Mouse (Mus musculus) CH12.LX (cell line): ENCODE data around the gene Ccna2.

Source experiments
- CHD1 ChIP-seq: IDR thresholded peaks from 2 replicates; pipeline ENCODE4 v1.6.1; 2012; ENCODE audit warnings: low read depth, low read length, improper control_type of control experiment, inconsistent platforms
- CTCF ChIP-seq, 2 experiments: IDR thresholded peaks in 1 of 2; conservative IDR thresholded peaks in 1 of 2; 2 replicates each; pipeline ENCODE4 v1.5.1; 2011 to 2012; ENCODE audit warnings: low read depth in 2 of 2, low read length in 2 of 2, improper control_type of control experiment in 1 of 2, inconsistent platforms in 1 of 2, mild to moderate bottlenecking in 1 of 2, moderate library complexity in 1 of 2
- ELF1 ChIP-seq: IDR thresholded peaks from 2 replicates; pipeline ENCODE4 v1.6.1; 2014; ENCODE audit warnings: low read depth, mild to moderate bottlenecking, inconsistent platforms, low read length, improper control_type of control experiment
- EP300 ChIP-seq: IDR thresholded peaks from 2 replicates; pipeline ENCODE4 v1.6.1; 2011; ENCODE audit warnings: low read length, improper control_type of control experiment
- ETS1 ChIP-seq: conservative IDR thresholded peaks from 2 replicates; pipeline ENCODE4 v1.6.1; 2012; ENCODE audit warnings: low read depth, mild to moderate bottlenecking, inconsistent platforms, low read length, improper control_type of control experiment, moderate library complexity
- MYC ChIP-seq: IDR thresholded peaks from 2 replicates; pipeline ENCODE4 v1.6.1; 2011; ENCODE audit warnings: low read depth, mild to moderate bottlenecking, improper control_type of control experiment, low read length
- NELFE ChIP-seq: IDR thresholded peaks from 2 replicates; pipeline ENCODE4 v1.6.1; 2011; ENCODE audit warnings: low read depth, low read length, improper control_type of control experiment
- POLR2A ChIP-seq: IDR thresholded peaks from 2 replicates; pipeline ENCODE4 v1.6.1; 2011; ENCODE audit warnings: low read depth, mild to moderate bottlenecking, improper control_type of control experiment, low read length
- RCOR1 ChIP-seq: conservative IDR thresholded peaks from 2 replicates; pipeline ENCODE4 v1.6.1; 2012; ENCODE audit warnings: low read depth, mild to moderate bottlenecking, inconsistent platforms, low read length, improper control_type of control experiment
- TBP ChIP-seq: conservative IDR thresholded peaks from 2 replicates; pipeline ENCODE4 v1.6.1; 2011; ENCODE audit warnings: low read depth, low read length, improper control_type of control experiment
- USF1 ChIP-seq: IDR thresholded peaks from 2 replicates; pipeline ENCODE4 v1.6.1; 2014; ENCODE audit warnings: low read depth, mild to moderate bottlenecking, inconsistent platforms, low read length, improper control_type of control experiment
- ZC3H11A ChIP-seq: IDR thresholded peaks from 2 replicates; pipeline ENCODE4 v1.6.1; 2012; ENCODE audit warnings: low read depth, mild to moderate bottlenecking, inconsistent platforms, low read length, improper control_type of control experiment

- TF ChIP-seq ELF1 (no peak), NELFE (no peak), RCOR1 (no peak), CTCF (conservative IDR thresholded peaks at IDR 0.05 in 1 of 2, IDR thresholded peaks at IDR 0.05 in 1 of 2; ENCODE audit: low read depth in 2 of 2, low read length in 2 of 2) (no peak), EP300 (no peak), ETS1 (no peak), USF1 (no peak), TBP (no peak), MYC (no peak), CHD1 (no peak), POLR2A (no peak), ZC3H11A (no peak)
Observed at GRCm38 (mm10) chr3:36613908-36614255, 41.9 kb upstream of the Ccna2 start.
